Mouse (Mus musculus): ENCODE measurements around the gene Traf1.

The Traf1 gene

DNA sequence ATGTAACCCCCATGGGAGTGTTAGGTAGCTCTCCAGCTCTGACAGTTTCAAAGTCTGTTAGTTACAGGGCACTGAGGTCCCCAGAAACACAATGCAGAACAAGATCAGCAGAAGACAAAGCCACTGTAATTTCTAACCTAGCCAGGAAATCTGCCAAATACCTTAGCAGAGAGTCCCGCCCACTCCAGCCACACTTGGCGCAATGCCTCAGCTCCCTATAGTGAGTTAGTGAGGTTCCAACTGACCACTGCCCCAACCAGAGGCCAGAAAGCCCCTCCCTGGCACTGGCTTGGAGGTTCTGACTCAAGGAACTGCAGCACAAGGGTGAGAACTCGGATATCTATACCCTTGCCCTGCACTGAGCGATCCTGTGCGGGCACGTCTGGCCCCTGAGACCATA, 58.8 kb downstream of the Traf1 start:
- no peak for DNase-seq (ENCODE audit: low spot score in 2 of 2)

DNA sequence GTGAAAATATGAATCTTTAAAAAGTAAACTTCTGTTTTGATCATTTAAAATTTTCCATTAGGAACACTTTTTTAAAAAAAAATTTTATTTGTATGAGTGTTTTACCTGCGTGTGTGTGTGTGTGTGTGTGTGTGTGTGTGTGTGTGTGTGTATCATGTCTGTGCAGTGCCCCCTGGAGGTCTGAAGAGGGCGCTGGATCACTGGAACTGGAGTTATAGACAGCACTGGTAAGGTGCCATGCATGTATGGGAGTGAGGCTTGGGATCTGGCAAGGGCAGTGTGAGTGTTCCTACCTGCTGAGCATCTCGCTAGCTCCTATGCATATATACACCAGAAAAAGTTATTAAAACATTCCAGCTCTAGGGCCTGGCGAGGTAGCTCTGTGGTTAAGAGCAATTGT, 59.8 kb downstream of the Traf1 start:
- DNase-seq (ENCODE audit: low spot score in 2 of 2), result no peak

DNA sequence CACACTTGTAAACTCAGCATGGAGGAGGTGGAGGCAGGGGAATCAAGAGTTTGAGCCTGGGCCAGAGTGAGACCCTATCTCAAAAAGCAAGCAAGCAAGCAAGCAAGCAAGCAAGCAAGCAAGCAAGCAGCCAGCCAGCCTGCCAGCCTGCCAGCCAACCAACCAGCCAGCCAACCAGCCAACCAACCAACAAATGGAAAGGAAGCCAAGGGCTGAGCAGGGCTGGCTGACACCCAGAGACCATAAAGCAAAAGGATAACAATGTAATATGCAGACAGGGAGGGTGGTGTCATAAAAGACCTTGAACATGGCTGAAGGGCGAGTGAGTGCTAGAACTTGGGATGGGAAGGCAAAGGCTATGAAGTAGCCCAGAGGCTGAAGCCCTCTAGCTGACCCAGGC, 61.2 kb downstream of the Traf1 start:
- no peak for DNase-seq (ENCODE audit: low spot score in 2 of 2)

DNA sequence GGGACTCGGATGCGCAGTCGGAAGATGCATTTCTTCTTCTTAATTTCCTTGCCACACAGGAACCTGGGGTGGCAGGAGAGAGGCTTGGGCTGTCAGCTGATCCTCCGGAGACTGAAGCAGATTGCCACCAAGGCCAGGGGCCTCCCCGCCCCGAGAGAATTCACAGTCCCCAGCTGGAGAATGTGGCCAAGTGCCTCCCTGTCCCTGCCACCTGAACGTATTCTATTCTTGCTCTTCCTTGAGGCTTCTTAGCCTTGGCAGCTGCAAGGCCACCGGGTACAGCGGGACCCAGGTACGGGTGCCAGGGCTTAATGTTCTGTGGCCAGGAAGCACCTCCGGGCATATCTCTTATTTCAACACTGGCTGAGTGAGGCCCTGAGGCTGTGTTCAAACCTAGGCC, 61.9 kb downstream of the Traf1 start:
- no peak for DNase-seq (ENCODE audit: low spot score in 2 of 2)

DNA sequence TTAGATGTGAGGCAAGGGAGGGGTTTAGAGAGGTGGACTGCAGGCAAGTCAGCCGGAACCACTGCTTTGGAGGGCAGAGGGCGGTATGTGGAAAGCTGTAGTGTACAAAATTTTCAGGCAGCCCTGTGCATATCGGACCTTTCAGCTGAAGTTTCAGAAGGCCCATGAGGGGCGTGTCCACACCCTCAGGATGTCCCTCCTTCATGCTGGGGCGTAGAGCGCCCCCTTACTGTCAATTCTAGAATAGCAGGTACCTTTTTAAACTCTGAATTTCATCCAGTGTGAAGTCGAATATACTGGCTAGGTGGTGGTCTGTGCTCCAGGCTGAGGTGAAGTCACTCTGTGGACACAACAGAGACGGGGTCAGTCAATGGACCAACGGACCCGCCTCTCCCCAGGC, 63.8 kb downstream of the Traf1 start:
- DNase-seq (ENCODE audit: low spot score in 2 of 2), result no peak

DNA sequence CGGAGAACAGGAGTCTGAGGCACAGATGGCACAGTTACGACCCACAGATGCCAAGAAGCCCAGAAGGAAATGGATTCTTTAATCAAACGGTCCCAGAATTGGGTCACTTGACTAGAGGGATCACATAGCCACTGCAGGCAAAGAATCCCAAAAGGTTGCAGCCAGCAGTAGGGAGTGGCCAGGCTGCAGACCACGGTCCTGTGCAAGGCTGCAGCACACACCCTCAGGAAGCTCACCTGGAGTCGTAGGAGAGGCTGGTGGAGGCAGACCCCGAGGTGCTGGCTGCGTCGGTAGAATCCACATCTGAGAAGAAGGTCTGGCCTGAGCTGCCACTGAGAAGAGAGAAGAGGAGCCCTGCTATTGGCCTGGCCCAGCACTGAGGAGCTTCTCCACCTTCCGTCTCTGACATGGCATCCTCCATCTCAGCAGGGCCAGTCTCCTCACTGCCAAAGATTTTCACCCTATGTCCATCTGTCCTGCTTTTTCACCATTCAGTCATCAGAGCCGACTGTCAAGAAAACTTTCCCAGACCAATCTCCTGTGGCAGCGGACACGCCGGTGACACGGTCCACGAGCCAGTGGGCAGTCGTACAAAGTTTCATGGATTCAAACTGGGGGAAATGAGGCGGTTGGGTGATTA, 64.6 kb downstream of the Traf1 start:
- no peak for DNase-seq (ENCODE audit: low spot score in 2 of 2)

DNA sequence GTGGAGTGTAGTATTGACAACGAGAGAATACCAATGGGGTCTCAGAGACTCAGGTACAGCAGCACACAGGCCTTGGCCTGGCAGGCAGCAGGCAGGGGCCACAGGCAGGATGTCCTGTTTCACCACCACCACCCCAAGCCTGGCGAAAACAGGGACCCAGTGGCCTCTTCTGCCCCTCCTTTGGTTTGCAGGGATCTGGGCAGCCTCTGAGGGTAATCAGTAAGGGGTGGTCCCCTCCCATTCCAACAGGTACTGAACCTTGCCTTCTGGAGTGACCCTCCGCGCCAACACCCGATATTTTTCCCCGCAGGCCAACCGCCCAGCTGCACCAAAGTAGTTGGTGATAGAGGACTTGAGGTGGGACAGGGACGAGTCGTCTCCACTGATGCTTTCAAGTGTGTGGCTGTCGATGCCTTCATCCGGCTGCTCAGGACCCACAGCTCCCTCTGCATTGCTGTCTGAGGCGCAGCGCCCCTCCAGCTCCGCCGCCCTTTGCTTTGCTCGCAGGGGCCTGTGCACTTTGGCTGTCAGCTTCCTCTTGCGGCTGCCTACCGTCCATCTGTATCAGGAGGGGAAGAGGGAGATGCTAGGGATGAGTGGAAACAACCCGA, 66.0 kb downstream of the Traf1 start:
- no peak for DNase-seq (ENCODE audit: low spot score in 2 of 2)

DNA sequence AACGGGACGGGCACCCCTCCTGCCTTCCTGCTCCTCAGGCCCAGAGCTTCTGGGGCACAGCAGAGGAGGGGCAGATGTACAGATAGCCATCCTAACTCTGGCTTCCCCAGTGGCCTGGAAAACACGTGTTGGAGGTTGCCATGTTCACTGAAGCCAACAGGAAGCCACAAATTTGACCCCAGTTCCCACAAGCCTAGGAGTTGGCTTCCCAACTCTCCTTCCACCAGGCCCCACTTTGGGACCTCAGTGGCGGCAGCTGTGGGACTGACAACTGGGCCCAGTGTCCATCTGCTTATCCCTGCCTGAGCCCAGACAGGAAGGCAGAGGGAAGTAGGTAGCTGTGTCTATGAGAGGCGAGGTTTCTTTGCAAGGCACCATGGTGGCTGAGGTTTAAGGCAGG, 67.6 kb downstream of the Traf1 start:
- DNase-seq (ENCODE audit: low spot score in 2 of 2), result no peak
